Mouse (Mus musculus) layer of hippocampus, postnatal 36 days (tissue): ENCODE measurements around the gene Pacs2. TPM values are rescaled to one million over a fixed set of nuclear protein-coding genes. Genes with fewer than 3 reads are reported as not detected.

ENCODE experiments used
- DNase-seq, 2 experiments: peaks; one replicate each; pipeline ENCODE4 v3.0.0; 2022
- total RNA-seq, 2 experiments: library from RNA; stranded (reverse); gene quantifications; 2 replicates each; pipeline ENCODE4 v1.2.3; 2021

Pacs2 gene
- total RNA-seq, 2 experiments from 2014 or later, result 87.3 to 88.1 TPM

GRCm38 (mm10) chr12:113013021-113013491 is 1.3 kb upstream of the Pacs2 start:
- peak; percentile 49 to 64 for DNase-seq

GRCm38 (mm10) chr12:113014561-113015556 is 551 bp downstream of the Pacs2 start:
- peak in 1 of 2 experiments; percentile 40 for DNase-seq

DNA sequence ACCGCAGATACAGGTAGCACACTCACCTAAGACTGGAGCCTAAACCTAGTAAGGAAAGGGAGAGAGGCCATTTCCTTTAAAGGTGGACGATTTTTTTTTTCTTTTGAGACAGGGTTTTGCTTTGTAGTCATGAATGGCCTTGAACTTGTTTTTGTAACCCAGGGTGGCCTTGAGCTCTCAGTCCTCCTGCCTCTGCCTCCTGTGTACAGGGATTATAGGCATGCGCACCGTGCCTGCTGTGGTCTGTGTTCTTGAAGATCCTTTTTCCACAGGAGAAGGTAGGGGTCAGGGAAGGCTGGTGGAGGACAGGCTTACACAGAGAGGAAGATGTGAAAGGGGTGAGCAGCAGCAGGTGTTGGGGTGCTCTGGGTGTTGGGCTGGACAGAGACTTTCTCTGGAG is 1.6 kb downstream of the Pacs2 start:
- DNase-seq, result no peak

- DNase-seq, result peak; percentile 67 to 77
These were observed 2.7 kb downstream of the Pacs2 start for GRCm38 (mm10) chr12:113016976-113017375.

DNA sequence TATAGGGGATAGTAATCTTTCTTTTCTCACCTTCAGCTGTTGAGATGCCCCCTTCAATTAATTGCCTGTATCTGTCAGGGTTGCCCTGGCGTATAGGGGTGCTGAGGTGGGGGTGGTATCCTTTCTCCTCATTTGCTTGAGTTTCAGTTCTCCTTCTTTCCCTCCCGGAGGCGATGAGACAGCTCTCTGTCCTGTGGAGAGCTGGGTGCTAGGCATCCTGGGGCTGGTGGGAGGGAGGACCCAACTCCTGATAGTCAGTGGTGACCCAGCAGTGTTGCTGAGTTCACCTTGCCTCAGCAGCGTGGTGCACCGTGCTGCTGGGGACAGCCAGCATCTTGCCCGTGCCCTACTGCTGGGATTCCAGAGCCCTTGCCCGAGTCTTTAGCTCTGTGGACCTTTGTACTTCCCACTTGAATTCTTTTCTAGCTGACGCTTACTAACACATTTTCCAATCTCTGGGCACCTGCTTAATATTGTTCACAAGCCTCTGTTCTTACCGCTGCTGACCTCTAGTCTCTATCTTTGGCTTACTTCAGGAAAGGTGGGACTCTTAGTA is 3.2 kb downstream of the Pacs2 start:
- no peak for DNase-seq

- no peak for DNase-seq
These were observed 4.5 kb downstream of the Pacs2 start for GRCm38 (mm10) chr12:113018763-113019162.

GRCm38 (mm10) chr12:113021488-113021887 is 7.2 kb downstream of the Pacs2 start:
- no peak for DNase-seq

- DNase-seq, result no peak
These were observed 8.8 kb downstream of the Pacs2 start for GRCm38 (mm10) chr12:113023082-113023481.

GRCm38 (mm10) chr12:113026557-113026956 is 12.2 kb downstream of the Pacs2 start:
- DNase-seq, result no peak

DNA sequence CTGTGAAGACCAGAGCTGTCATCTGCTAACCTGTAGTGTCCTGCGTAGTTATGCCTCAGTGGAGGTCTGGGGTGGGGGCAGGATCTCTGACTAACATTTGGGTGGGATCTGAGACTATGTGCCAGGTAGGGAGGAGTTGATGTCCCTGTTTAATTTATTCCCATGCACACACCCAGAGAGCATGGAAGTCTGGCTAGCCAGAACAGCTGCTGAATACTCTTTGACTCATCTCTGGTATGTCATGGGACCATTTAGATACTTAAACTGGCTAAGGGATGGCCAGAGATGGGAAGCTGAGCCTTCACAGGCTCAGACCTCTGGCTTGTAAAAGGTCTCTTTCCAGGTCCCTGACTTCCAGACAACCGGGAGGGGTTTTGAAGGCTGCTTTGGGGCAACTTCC is 13.2 kb downstream of the Pacs2 start:
- no peak for DNase-seq

DNA sequence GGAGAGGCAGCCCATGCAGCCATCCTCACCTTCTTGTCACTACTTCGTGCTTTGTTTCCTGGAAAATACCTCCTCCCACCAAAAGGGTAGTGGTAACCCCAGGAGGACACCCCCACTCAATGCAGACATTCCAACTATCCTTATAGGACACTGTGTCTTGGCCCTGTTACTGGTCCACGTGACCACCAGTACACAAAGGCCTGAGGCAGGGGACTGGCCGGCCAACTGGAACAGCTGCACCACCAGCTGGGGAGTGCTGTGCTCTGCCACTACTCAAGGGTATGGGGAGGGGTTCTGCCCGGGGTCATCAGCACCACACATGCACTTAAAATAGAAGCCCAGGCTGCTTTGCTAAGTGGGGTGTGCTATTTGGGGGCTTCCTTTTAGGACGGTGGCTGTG is 13.8 kb downstream of the Pacs2 start:
- no peak for DNase-seq

- DNase-seq, result no peak
These were observed 14.6 kb downstream of the Pacs2 start for GRCm38 (mm10) chr12:113028898-113029297.

DNA sequence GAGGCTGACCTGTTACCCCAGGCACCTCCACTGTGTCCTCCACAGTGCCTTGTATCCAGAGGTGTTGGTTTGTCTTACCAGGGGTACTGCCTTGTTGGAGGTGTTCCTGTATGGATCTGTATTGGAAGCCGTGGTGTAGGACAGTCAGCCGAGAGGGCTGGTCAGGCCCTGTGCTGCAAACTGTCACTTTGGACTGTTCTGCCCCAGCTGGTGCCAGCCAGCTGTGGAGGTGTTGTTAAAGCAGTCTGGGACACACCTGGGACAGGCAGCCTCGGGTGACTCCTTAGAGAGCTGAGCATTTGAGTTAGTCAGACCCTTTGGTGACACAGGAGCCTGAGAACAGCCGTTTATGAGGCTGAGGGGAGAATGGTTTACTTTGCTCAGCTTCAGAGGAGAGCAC is 15.7 kb downstream of the Pacs2 start:
- DNase-seq, result no peak

- no peak for DNase-seq
These were observed 16.7 kb downstream of the Pacs2 start for GRCm38 (mm10) chr12:113030993-113031392.

DNA sequence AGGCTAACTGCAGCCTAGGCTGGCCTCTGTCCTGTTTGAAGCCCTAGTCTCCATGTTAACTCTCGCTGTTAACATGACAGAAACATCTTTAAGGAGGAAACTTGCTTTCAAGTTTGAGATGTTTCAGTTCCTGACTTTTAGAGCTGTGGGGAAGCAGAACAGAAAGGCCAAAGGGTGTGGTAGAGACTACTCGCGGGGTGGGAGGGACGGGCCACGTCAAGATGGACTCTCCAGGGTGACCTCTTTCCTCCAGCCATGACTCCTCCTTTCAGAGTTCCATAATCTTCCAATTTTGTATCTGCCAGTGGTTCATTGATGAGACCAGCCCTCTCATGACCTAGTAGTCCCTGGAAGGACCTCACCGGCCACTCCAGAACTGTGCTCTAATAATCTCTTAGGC is 17.1 kb downstream of the Pacs2 start:
- DNase-seq, result no peak

DNA sequence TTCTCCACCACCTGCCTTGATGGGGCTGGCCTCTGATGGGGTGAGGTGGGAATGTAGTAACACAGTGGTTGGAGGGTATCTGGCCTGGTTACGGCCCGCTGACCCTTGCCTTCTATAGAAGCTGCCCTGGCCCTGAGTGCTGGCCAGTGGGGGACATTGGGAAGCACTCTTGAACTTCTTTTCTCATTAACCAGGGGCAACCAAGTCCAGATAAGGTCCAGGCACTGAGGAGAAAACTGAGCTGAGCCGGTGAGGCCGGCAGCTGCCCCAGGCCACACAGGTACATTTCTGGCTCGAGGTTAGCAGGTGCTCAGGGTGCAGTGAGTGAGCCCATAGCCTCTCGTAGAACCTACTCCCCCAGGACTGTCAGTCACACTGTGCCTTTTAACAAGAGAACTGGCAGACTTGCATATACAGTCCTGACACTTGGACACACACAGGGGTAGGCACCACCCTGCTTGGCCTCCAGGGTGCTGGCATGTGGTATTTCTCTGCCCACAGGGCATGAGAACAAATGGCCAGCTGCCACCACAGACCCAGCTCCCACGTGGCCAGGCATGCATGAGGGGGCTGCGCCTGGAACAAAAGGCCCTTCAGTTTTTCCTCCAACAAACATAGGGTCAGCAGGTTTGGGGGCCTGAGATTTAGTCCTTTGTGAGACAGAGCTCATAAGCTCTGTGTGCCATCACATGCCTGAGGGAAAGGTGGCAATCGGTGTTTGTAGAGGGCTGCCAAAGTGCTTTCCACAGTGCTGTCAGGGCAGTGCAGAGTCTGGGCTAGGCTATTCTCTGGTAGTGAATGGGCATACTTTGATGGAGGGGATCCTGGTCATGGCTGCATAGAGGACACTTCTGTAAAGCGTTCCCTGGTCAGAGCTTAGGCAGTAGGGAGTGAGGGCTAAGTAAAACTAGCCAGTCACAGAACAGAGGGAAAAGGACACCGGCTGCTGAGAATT is 18.3 kb downstream of the Pacs2 start:
- DNase-seq, result peak; percentile 45 to 52

DNA sequence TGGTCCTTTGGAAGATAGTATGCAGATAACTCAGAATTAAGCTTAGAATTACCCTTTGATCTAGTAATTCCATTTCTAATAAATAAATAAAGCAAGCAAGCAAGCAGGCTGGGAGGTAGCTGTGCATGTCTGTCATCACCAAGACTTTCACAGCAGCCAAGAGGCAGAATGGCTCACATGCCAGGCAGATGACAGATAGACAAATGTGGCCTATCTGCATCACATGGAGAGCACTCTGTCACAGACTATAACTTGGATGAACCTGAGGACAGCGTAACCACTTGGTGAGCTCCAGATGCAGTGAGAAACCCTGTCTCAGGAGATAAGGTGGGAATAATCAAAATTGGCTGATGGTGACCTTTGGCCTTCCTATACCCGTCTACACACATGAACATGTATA is 20.8 kb downstream of the Pacs2 start:
- no peak for DNase-seq

DNA sequence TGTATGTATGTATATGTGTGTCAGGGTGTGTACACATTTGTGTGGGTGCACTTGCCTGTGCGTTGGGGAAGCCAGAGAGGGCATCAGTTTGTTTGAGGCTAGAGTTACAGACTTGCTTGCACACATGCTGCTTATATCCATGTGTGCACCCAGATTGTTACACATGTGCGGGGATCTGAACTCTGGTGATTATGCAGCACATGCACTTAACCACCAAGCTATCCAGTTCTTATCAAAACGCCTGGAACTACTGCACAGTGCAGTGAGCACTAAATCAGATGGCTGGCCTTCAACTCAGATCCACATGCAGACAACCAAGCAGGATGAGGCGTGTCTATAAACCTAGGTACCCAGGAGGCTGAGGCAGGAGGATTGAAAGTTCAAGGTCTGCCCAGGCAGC is 22.7 kb downstream of the Pacs2 start:
- DNase-seq, result no peak

- DNase-seq, result no peak
These were observed 24.1 kb downstream of the Pacs2 start for GRCm38 (mm10) chr12:113038414-113038813.

GRCm38 (mm10) chr12:113041481-113042439 is 27.5 kb downstream of the Pacs2 start:
- peak; percentile 48 to 64 for DNase-seq

DNA sequence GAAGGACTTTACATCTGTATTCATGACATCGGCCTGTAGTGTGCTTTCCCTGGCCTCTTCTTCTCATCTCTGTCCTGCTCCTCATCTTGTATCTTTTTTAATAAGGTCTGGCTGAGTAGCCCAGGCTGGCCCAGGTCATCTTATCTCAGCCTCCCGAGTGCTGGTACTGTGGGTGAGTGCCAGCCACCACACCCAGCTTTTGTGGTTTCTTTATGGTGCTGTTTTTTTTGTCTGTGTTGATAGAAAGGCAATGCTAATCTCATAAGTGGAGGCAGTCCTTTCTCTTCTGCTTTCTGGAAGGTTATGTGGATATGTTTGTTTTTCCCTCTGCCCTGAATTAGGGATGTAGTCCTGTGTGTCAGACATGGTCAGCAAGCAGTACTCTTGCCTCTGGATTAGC is 28.2 kb downstream of the Pacs2 start:
- DNase-seq, result no peak
